Mouse (Mus musculus) right cerebral cortex, adult 2 months (tissue): ENCODE data around the gene Tnfrsf25.

Source experiments
- DNase-seq, 2 experiments: peaks; one replicate each; pipeline ENCODE4 v3.0.0; 2021 to 2022; ENCODE audit warnings: low spot score in 2 of 2

Tnfrsf25 gene

GRCm38 (mm10) chr4:152092751-152093293, 22.9 kb upstream of the Tnfrsf25 start:
- peak in 1 of 2 experiments; percentile 22 for DNase-seq

DNA sequence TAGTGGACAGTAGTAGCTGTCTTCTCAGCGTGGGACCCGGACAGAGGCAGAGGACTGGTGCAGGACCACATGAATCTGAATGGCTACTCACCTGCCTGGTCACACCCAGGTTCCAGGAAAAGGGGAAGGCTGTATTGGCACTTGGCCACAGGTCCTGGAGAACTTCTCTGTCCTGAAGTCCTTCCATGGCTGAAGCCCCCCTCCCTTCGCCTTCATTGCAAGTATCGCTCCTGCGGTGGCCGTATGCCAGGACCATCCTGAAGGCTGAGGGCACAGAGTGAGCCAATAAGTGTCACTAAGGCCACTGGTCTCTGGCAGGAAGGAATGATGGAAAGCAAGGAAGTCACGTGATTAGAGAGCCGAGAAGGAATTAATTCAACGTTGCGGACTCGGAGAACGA, 21.5 kb upstream of the Tnfrsf25 start:
- DNase-seq, result no peak

DNA sequence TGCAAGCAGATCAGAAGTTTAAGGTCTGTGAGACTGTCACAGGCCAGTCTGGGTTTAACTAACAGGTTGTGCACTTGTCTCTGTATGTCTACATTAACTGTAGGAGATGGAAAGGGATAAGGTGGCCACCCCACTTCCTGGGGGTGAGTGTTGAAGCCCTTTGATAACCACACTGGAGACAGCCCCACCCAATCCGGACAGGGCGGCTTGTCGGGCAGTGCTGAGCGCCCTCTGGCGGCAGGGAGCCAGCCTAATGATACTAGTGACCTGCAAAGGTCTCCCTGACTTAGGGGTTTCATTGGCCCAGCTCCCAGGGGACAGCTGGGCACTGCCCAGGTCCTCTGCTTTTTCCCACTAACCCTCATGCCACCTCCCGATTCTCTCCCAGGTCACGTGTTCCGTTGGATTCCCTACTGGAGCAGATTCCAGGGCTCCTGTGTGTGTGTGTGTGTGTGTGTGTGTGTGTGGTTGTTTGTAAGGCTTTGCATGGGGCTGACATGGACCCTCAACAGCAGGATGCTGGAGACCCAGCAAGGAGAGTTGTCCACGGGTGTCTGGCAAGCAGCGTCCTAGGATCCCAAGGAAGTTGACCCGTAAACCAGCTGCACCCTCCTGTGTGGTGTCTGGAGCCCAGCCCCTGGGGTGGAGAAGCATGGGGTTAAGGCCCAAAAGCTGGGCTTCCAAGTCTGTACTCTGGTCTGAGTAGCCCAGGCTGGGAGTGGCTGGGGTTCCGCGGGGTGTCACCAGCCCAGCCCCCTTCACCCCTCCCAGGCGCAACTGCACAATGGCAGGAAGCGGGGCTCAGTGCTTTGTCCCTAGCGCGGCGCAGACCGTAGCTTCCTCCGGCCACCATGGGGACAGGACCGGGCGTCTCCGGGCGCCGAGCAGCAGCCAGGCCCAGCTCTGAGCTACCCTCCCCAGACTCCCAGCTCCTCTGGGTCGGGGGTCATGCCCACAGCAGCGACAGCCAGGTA, 19.5 kb upstream of the Tnfrsf25 start:
- peak in 1 of 2 experiments; percentile 63 for DNase-seq

DNA sequence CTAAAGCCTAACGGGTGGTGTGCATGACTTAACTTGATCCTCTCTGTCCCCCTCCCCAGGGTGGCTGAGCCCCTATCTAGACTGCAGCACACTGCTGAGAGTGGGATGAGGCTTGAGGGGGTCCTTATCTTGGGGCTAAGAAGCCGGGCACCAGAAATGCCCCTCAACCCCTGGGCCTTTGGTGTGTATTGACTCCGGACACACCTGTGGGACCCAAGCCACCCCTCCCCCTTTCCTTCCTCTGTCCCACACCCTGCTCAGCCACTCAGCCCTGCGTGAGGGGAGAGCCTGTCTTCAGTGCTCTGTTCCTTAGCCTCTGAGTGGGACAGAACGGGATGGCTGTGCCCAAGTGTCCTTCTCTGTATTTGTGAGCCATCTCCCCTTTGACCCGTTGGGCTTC, 18.8 kb upstream of the Tnfrsf25 start:
- DNase-seq, result no peak

DNA sequence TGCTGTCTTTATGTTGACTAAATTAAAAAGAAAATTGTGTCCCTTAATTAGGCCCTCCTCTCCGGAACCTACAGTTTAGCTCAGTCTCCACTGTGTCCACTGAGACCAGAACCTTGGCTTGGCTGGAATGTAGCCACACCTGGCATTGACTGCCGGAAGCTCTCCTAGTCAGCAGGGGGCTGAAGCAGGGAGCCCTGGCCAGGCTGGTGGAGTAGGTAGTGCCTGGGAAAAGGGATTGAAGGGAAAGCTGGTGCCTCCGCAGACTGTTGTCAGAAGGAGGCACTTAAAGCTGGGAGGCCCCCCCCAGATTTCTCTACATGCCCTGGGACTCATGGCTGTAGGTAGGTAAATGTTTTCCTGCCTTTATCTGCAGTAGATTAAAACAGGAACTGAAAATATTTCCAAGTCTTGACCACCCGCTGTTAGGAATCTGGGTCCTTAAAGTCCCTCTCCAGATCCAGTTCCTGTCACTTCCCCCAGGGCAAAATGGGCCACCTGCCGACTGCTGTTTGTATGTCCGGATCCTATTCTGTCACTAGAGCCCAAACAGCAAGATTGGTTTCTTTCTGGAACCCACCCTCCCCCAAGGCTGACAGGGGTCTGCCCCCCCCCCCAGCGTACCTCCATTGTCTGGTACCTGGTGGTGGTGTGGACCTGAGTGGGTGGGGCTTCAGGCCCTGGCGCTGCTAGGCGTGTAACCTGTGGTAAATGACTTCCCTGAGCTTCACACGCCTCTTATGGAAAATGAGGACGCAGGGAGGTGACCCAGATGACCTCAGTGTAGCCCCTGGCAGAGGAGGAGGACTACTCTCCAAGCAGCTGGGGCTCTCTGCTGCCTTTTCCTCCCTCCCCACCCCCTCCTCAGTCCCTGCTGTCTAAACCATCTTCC, 17.6 kb upstream of the Tnfrsf25 start:
- no peak for DNase-seq

DNA sequence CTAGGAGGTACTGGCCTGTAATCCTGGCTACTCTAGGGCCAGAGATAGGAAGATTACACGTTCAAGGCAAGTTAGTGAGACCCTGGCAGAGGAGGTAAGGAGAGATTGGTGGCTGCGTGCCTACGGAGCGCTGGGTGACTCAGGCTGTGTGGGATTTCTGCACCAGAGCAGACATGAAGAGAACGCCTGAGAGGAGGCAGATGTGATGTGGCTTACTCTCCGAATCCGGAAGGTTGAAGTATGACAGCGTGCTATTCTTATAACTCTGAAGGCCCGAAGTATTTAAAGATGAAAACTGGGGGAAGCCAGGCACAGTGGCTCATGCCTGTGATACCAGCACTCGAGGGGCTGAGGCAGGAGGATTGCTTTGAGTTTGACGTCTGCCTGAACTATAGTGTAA, 15.2 kb upstream of the Tnfrsf25 start:
- peak; percentile 79 to 84 for DNase-seq

- DNase-seq, result peak in 1 of 2 experiments; percentile 34
These were observed 14.6 kb upstream of the Tnfrsf25 start for GRCm38 (mm10) chr4:152101081-152101653.

- DNase-seq, result no peak
These were observed 13.8 kb upstream of the Tnfrsf25 start for GRCm38 (mm10) chr4:152101921-152102320.

DNA sequence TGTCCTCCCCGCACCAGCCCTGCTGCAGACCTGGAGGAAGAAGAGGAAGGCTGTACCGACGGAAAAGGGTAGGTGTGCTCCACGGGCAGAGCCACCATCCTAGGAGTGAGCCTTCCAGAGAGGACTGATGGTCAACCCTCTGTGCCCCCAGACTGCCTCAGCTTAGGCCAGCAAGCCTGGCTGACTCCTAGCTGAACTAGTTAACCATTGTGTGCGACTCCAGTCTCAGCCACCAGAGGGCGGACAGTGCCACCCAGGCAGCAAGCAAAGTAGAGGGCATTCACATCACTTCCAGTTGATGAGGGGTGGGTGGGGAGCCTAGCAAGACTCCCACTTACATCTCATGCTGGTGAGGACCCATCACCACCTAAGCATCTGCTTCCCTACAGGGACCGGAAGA, 12.7 kb upstream of the Tnfrsf25 start:
- DNase-seq, result peak; percentile 86 to 87

DNA sequence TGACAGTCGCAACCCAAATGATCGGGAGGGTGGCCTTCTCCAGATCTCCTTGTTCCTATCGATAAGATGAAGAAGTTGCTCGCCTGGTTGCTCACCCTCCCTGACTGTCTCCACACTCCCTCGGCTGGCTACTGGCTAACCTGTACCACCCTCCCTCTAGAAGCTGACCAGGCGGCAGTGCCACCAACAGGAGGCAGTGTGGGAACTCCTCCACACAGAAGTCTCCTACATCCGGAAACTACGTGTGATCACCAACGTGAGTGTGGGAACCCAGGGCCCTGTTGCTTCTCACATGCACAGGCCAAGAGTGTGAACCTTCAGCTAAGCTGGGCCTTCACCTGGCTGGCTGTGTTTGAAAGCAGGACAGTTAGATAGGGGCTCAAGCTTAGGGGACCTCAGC, 9.0 kb upstream of the Tnfrsf25 start:
- no peak for DNase-seq

- peak in 1 of 2 experiments; percentile 32 for DNase-seq
These were observed 8.2 kb upstream of the Tnfrsf25 start for GRCm38 (mm10) chr4:152107493-152107892.

- peak; percentile 69 to 70 for DNase-seq
These were observed 7.7 kb upstream of the Tnfrsf25 start for GRCm38 (mm10) chr4:152107971-152108509.

DNA sequence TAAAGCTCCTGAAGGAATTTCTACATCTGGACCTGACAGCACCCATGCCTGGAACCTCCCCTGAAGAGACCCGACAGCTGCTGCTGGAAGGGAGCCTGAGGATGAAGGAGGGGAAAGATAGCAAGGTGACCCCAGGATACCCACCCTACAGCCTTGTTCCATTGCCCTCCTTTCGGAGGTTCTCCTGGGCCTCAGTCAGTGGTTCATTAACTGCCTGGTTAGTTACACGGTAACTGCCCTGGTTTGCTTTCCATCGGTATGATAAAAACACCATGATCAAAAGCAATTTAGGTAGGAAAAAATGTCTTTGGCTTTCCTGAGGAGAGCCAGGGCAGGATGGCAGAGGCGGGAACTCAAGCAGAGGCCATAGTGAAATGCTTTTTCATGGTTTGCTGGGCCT, 7.1 kb upstream of the Tnfrsf25 start:
- no peak for DNase-seq

GRCm38 (mm10) chr4:152109509-152109908, 6.2 kb upstream of the Tnfrsf25 start:
- no peak for DNase-seq

DNA sequence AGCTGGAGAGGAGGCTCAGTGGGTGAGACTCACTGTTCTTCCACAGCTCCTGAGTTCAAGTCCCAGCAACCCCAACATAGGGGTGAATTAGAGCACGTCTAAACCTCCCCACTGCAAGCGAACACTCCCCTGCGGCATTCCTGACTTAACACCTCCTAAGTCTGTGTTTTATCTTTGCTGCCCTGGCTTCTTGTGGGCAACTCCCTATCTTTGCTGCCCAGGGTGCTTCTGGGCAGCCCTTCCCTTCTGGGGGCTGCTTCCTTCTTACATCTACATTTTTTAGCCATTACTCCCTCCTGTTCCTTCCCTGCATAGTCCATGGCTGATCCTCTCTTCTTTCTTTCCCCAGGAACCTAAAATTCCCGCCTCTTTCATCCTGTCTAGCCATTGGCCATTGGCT, 5.0 kb upstream of the Tnfrsf25 start:
- no peak for DNase-seq

DNA sequence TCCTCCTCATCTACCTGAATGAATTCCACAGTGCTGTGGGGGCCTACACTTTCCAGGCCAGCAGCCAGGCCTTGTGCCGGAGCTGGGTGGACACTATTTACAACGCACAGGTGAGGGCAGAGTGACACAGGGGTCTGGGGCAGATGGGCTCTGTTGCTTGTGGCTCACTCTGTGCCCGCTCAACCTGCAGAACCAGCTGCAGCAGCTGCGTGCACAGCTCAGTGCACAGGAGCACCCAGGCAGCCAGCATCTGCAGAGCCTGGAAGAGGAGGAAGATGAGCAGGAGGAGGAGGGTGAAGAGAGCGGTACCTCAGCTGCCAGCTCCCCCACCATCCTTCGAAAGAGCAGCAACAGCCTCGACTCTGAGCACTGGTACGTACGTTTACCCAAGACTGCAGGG, 3.4 kb upstream of the Tnfrsf25 start:
- DNase-seq, result no peak

DNA sequence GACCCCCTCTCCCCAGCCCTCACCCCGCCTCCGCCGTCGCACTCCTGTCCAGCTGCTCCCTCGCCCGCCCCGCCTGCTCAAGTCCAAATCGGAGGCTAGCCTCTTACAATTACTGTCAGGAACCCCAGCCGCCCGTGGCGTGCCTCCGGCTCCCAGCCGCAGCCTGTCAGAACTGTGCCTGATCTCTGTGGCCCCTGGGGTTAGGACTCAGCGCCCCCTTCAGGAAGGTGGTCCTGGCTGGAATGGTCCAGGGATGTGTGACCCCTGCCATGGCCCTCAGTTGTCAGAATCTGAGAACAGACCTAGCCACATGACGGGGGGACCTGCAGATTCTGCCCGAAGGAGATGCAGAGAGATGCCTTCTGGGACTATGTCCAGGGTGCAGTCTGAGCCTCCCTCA, 1.7 kb upstream of the Tnfrsf25 start:
- DNase-seq, result no peak

- DNase-seq, result no peak
These were observed 1.8 kb downstream of the Tnfrsf25 start for GRCm38 (mm10) chr4:152117538-152117937.

GRCm38 (mm10) chr4:152119396-152120292, 3.9 kb downstream of the Tnfrsf25 start:
- peak in 1 of 2 experiments; percentile 55 for DNase-seq
